Mouse (Mus musculus) induced T-regulatory cell, adult 2 months (primary cell): Measurements from ENCODE around the gene Rab7b.
A peak's percentile ranks its signal among the peaks of the same experiment; 100 is the strongest.

Source experiments
- DNase-seq: peaks from one replicate; pipeline ENCODE4 v3.0.0-alpha.2; 2012; ENCODE audit warnings: low read depth

Gene Rab7b

DNA sequence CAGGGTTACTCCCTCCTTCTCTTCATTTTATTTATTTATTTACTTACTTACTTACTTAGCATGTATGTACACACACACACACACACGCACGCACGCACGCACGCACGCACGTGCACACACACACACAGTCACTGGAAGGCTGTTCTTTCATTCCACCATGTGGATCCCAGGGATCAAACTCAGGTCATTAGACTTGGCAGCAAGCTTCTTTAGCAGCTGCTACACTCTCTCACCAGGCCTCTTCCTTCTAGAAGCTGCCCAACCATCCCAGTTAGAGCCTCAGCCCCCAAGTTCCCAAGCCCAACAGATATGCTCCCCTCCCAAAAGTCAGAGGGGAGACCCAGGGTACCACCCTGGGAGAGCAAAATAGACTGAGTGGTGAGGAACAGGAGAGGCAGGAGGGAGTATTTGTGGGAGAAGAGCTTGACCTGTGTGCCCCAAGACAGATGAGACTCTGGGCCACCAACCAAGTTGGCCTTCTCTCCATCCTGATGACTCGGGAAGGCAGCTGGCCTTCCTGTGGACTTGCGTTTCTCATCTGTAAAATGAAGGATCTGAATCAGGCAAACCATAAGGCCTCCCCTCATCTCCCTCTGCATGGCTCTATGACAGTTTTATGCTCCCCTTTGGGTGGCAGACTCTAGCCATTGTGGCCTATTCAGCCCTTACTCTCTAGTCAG is 51.1 kb downstream of the Rab7b start:
- no peak for DNase-seq

DNA sequence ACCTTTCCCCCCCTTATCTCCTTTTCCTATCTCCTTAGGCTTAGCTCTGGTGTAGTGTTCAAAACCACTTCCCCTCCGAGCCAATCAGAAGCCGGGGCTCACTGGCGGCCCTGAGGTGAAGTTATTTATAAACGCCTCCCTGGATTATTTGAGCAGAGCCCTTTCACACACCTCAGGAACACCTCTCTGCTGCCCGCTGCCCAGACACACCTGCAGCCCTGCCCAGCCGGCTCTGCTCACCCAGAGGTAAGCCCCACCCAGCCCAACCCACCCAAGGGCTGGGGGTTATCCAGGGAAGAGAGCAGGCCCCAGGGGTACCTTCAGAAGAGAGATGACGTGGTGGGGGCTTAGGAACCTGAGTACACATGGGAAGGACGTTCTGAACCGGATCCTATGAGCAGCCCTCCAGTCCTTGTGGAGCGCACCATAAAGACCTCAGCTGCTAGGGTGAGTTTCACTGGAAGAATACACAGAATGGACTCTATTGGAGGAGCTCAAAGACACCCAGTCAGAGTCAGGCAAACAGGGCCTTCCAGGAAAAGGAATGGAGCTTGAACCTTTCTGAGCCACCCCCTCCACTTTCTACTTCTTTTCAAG is 55.5 kb downstream of the Rab7b start, which contains the start of gene Slc26a9:
Gene Slc26a9, plus strand, starts transcription at position 155 of the 597 bp plus-strand sequence.
- no peak for DNase-seq

DNA sequence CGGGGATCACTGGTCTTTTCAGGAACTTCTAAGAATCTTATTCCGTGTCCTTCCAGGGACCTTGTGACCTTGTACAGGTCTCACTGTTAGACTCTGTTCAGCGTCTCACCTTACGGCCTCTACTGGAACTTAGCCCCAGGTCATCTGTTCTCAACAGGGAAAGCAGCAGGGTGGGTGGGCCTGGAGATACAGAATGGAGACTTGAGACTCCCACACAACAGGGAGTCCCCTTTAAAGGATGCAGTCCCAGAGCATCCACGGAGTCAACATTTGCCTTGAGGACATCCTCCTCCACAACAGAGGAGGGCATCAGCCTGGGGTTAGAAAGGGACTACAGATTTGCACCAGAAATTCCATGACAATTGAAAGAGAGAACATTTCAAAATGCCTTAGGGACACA is 56.9 kb downstream of the Rab7b start:
- no peak for DNase-seq

DNA sequence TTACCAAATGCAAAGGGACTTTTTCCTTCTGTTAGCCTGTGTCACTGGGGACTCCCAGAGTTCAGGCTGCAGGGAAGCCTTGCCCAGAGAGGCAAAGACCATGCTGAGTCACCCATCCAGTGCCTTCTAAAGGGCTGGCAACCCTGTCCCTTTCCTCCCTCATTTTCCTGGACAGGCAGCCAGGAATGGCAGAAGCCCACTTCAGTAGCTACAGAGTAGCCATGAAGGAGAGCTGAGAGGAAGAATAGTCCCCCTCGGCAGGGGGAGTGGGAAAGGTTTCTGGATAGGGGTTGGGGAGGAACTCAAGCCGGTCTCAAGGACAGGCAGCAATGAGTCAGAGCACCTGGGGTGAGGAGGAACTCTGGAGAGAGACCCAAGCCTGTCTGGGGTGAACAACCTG is 59.3 kb downstream of the Rab7b start:
- no peak for DNase-seq

DNA sequence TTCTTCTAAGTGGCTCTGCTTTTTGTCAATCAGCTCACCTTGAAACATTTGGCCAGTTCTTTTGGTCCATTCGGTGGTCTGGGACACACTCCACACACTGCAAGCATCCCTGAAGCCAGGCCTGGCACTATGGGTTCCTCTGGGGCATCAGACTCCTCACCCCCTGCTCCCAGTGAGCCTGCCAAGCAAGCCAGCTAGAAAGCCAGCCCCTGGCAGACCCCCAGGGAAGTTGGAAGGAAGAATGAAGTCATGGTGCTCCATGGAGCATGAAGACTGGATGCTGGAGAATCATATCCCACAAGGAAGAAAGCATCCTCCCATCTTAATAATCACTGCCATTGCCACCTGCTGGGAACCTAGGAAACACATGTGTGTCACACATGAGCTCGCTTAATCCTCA is 60.1 kb downstream of the Rab7b start:
- no peak for DNase-seq

DNA sequence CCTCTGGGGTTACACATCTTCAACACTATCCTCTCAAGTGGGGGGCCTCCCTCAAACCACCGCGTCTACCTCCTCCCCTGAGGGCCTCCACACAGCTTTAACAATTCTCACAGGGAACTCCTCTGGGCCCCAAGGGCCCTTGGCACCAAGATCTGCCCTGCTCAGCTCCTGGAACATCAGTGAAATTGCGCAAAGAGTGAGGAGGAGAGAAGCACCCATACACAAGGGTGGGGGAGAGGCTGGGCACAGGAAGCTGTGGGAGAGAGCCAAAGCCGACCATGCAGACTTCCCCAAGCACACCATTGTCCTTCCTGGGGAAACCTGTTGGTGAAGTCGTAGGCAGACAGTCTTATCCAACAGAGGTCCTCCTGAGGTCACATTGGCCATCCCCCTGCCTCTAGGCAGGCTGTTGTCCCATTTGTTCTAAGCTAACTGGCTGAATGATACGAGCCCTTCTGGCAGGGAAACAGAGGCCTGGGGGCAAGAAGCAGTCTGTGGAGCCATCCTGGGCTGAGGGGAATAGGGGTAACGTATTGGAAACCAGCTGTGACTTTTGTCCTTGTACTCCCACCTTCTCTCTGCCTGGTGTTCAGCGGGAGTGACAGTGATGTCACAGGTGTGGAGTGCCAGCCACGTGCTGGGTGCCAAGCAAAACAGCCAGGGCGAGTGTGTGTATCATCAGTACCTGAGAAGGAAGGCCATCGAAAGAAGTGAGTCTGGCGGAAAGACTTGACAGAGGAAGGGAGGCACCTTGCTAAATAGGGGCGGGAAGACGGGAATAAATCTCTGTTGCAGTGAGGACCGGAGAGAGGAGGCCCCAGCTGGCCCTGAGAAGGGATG is 61.4 kb downstream of the Rab7b start:
- DNase-seq = no peak

DNA sequence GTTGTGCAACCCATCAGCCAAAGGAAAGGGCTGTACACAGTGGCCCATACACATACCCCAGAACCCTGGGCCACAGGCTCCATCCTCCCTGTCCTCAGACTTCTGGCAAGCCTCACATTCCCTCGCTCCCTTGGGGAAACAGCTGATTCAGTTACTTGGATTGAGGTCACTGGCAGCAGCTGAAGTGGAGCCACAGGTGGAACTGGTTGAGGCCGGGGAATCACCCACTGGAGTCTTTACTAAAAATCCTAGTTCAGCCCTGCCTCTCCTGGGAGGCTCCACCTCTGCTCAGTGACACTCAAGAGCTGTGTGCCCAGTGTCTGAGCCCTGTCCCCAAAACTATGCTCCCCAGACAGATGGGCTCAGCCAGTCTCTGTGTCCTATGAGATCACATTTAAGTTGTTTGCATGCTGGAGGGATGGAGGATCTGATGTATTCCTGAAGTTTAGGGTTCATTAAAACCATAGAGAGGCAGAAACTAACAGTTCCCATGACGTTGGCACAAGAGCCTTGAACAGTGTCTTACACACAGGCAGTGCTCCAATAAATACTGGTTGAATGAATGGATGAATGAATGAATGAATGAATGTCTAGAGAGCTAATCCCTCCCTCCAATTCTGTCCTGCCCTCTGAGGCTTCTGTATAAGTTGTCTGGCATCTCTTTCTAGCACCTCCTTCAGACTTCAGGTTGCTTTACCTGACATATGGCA is 62.8 kb downstream of the Rab7b start:
- no peak for DNase-seq

DNA sequence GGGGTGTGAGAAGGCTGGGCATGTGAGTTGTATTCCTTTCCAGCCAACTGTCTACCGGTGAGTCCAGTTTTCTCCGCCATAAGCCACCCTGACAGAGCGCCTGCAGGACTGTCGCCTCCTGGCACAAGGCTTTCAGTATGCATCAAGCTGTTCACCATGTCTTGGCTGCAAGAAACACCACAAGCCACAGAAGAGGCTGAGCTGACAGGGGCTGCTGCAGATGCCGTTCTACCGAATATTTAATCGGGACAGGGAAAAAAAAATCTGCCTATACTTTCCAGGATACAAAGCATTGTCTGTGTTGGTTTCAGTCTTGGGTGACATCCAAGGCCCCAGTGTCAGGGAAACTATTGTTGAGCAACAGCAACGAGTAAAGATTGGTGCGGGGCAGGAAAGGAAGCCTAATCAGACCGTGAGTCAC is 63.4 kb downstream of the Rab7b start:
- no peak for DNase-seq

DNA sequence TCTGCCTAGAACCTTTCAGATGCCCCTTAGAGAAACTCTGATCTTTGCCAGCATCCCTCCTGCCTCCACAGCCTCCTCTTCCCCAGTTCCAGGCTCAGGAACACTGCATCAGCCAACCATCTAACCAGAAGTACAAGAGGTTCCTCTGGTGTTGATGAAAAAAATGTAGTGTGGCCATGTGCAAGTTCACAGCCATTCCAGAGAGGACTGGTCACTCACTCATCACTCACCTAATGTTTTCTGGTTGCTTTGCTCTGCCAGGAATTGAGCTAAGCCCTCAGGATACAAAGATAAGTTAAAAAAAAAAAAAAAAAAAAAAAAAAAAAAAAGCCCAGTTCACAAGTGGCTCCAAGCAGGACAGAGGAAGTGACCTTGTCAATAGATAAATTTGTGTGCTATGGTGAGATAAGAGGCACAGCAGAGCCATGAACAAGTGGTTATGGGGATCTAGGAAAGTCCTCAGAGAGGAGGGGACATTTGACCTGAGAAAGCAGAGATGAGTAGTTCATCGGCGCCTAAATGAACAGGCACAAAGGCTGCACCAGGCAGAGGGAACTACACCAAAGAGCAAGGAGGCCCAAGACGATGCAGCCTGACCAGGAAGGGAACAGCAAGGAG is 65.8 kb downstream of the Rab7b start:
- DNase-seq = no peak

DNA sequence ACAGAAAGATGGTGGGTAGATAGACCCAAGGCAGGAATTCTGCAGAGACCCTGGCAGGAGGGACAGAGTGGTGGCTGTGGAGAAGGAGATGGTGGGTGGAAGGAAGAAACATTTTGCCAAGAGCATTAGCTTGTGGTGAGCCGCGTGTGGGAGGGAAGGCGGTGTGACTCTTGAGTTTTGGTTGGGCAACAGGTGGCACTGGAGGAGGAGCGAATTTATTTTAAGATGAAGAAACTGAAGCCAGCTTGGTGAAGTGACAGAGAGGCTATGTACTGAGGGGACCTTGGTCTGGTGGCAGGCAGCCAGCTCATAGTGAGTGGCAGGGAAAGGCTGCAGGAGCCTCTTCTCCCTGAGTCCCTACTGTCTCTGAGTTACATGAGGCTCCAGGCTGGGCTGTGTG is 66.4 kb downstream of the Rab7b start:
- DNase-seq = peak; percentile 12

DNA sequence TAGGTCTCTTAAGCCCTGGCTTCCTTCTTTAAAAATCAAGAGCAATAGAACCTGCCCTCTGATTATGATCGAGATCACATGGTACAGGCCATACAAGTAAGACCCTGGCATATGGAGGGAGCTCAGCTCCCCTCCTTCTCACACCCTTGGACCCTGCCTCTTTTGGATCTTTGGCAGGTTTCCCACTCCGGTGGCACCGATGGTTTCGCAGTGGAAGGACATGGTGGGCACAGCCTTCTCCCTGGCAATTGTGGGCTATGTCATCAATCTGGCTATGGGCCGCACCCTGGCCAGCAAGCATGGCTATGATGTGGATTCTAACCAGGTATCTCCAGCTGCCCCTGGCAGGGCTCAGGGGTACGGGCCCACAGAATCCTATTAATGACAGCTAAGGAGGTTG is 68.7 kb downstream of the Rab7b start:
- no peak for DNase-seq

DNA sequence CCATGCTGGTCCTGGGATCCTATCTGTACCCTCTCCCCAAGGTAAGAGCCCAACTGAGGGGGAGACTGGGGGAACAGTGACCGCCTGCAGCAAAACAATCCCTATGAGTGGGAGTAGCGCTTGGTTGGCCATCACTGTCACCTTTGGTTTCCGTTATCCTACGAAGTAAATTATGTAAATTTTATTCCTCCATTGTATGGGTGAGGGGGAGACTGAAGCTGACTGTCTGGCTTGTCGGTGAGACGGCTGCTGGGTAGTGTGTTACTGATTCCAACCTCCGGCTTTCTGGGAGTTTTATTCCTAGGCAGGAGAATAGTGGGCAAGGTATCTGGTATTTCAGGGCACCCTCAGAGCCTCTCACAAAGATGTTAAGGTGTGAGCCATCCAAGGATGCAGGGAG is 70.3 kb downstream of the Rab7b start:
- DNase-seq = no peak

DNA sequence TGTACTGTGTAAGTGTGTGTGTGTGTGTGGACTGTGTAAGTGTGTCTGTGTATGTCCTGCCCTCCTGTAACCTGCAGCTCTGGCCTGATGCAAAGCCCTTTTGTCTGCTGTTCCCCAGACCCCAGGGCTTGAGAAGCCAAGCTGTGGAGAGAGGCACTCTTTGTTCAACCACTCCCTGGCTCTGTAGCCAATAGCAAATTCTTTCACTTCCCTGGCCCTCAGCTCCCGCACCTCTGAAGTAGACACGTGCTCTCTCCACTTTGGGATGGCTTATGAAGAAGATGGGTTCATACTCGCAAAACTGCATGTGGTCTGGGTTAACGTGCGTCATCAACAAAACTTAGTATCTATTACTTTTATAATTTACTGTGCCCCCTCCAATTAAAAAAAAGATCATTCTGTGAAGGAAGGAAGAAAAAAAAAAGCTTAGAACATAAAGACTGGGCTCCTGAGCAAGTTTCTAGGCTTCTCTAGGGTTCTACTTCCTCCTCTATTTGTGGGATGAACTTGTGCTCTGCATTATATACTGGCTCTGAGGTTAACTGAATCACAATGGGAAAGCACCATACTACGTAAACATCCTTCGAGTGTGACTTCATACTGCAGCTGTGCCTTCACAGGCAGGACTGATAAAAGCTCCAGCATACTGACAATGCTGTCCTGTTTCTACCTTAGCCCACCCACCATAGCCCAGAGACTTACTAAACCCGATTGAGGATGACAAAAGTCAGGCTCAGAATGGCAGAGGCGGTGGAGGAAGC is 71.4 kb downstream of the Rab7b start:
- peak; percentile 34 for DNase-seq

DNA sequence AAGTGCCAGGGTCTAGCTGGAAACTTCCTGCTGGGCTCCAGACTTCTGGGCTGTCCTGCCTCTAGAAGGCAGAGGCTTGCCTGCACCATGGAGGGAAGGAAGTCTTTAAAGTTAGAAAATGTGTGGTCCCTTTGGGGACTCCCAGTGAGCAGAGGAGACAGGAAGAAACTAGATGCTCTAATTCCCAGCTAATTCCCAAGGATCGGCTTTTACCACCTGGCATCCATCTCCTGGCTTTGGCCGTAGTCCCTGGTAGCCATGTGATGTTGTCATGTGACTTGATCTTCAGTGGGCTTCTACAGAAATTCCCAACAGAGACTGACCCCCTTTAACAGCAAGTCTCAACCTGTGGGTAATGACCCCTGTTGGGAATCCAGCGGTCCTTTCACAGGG is 71.9 kb downstream of the Rab7b start:
- DNase-seq = no peak

DNA sequence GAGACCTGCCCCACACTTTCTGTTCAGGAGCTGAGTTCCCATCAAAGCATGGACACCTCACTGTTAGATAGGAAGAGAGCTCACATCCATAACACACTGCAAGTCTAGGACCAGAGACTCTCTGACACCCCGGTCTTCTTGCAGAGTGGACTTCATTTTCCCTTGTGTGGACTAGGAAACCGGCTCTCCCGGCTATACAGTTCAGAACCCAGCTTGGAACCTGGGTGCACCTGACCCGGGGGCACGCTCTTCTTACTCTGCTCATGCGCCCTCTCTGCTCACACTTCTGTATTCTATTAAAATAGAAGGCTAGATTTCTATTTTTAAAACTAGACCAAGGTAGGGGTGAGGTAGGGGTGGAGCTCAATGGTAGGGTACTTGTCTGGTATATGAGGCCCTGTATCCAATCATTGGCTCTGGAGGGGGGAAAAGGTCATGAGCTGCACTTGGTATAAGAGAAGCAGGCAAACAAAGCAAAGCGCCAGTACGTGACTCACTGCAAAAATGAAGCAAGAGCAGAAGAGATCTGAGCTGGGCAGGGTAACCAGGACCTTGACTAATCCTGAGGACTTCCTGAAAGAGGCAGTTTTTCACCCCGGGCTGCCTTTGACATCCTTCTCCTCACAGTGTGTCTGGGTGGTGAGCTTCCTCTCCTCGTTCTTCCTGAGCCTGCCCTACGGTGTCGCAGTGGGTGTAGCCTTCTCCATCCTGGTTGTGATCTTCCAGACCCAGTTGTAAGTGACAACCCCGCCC is 72.8 kb downstream of the Rab7b start:
- DNase-seq = no peak

DNA sequence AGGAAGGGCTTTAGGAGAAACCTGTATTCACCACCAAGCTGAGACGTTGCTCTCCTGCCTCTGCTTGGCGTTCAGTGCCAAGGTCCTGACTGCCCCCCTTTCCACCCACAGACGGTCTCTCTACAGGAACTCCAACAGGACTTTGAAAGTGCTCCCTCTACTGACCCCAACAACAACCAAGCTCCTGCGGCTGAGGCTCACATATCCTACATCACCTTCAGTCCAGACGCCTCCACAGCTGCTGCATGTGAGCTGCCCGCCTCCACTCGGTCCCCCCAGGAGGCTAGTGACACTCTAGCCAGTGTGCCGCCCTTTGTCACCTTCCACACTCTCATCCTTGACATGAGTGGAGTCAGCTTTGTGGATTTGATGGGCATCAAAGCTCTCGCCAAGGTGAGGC is 75.2 kb downstream of the Rab7b start:
- no peak for DNase-seq

DNA sequence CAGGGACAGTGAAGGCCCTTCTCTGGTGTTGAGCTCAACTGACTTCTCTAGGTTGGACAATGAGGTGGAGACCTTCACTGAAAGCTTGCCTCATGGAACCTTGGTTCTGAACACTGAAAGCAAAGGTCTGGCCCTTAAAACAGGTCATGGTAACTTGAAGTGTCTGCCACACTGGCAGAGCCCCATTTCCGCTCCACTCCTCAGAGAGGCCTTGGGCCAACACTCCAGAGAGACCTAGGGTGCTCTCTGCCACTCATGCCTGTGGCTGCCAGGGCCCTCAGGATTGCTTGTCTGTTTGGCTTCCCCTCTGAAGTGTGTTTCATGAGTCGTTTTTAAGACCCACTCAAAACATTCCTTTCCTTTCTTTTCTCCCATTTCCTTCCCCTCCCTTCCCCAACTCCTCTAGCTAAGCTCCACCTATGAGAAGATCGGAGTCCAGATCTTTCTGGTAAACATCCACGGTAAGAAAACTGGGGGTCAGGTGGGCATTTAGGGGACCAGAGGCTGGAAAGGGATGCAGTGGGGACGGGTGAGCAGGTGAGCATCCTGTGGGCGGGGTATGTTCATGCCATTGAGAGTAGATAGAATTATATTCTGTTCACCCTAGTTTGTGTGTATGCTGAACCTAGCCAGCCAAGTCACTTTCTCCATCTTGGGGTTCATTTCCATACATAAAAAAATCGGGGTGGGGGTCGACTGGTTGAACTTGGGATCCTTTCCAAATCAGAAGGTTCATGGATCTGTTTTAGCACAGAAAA is 76.3 kb downstream of the Rab7b start:
- DNase-seq = no peak
